Comparison of ENCODE assay signal across 20 mouse cellular contexts in genomic region chr16:18123471-18123870, GRCm38 (mm10). TPM values are rescaled to one million over a fixed set of nuclear protein-coding genes. Genes with fewer than 3 reads are reported as not detected.
"Had no signal": no experiment of that assay in that cellular context is flagged by ENCODE, and none has a peak within 500 bp of the region (broad histone marks: within the 10 kb centered on the region; RNA-seq: fewer than 3 reads in every experiment).

No protein-coding gene starts in this region.

- H3K4me2 ChIP-seq: limb, embryonic 13.5 days; liver, embryonic 13.5 days; lung, embryonic 14.5 days; midbrain, embryonic 13.5 days; neural tube, embryonic 13.5 days; stomach, embryonic 15.5 days had no signal

- H3K36me3 ChIP-seq: limb, embryonic 10.5 days; limb, embryonic 13.5 days; liver, embryonic 13.5 days; midbrain, embryonic 13.5 days; neural tube, embryonic 13.5 days; stomach, embryonic 15.5 days had no signal

- H3K9me3 ChIP-seq: limb, embryonic 10.5 days; limb, embryonic 13.5 days; liver, embryonic 13.5 days; midbrain, embryonic 13.5 days; neural tube, embryonic 13.5 days; stomach, embryonic 15.5 days had no signal

- H3K9ac ChIP-seq: limb, embryonic 13.5 days; liver, embryonic 13.5 days; liver, postnatal 0 days; lung, embryonic 14.5 days; midbrain, embryonic 13.5 days; neural tube, embryonic 13.5 days; stomach, embryonic 15.5 days had no signal

- H3K4me3 ChIP-seq: limb, embryonic 10.5 days; limb, embryonic 13.5 days; liver, embryonic 13.5 days; midbrain, embryonic 13.5 days; myocyte; neural tube, embryonic 13.5 days; stomach, embryonic 15.5 days had no signal

- DNase-seq: kidney, adult 9 months; kidney, postnatal 14 days; kidney, postnatal 4 days; liver; liver, embryonic 13.5 days; liver, postnatal 0 days; lung, embryonic 14.5 days; retina, postnatal 1 day; right cerebral cortex, postnatal 25 days; spleen, adult 18-20 months; thymus, postnatal 25 days had no signal

- ATAC-seq: lung, postnatal 0 days; midbrain, embryonic 13.5 days; midbrain, embryonic 16.5 days had no signal

- H3K27ac ChIP-seq: limb, embryonic 10.5 days; limb, embryonic 13.5 days; liver, embryonic 13.5 days; macrophage; midbrain, embryonic 13.5 days; neural tube, embryonic 13.5 days; stomach, embryonic 15.5 days had no signal

RNA-seq across cellular contexts. Expression of gene Rtn4r, which starts 4.0 kb away (rescaled TPM):
- polyA plus RNA-seq: macrophage had no signal
